Mouse (Mus musculus) kidney, adult 2 months (tissue): ENCODE measurements around the gene Slc22a18.

Experiments used
- CTCF ChIP-seq: fragments of 200-500 bp; conservative IDR thresholded peaks from 2 replicates; pipeline ENCODE4 v1.5.1; 2011; ENCODE audit warnings: low read depth, mild to moderate bottlenecking, control low read depth, low read length, moderate library complexity, mixed read lengths; ENCODE audit not compliant: insufficient read depth, insufficient read length
- POLR2A ChIP-seq: fragments of 200-500 bp; IDR thresholded peaks from one replicate; pipeline ENCODE4 v1.6.1; 2011; ENCODE audit warnings: low read depth, low read length, control low read depth

- TF ChIP-seq POLR2A (no peak), CTCF (no peak)
Measured at GRCm38 (mm10) chr7:143505411-143505810, 31.9 kb downstream of the Slc22a18 start.
